Mouse (Mus musculus): ENCODE measurements around the gene Omp.
A peak's percentile ranks its signal among the peaks of the same experiment; 100 is the strongest.

Gene Omp

GRCm38 (mm10) chr7:98164999-98165528 is 19.8 kb upstream of the Omp start:
- no peak for DNase-seq

- no peak for DNase-seq
Measured at GRCm38 (mm10) chr7:98164382-98164998, 19.2 kb upstream of the Omp start.

GRCm38 (mm10) chr7:98163700-98164099 is 18.4 kb upstream of the Omp start:
- no peak for DNase-seq

- no peak for DNase-seq
Measured at GRCm38 (mm10) chr7:98162239-98162638, 16.9 kb upstream of the Omp start.

GRCm38 (mm10) chr7:98160041-98160740 is 14.9 kb upstream of the Omp start:
- DNase-seq, result no peak

GRCm38 (mm10) chr7:98158481-98158880 is 13.2 kb upstream of the Omp start:
- peak; percentile 75 to 88 for DNase-seq

GRCm38 (mm10) chr7:98157636-98158332 is 12.5 kb upstream of the Omp start:
- DNase-seq, result no peak

GRCm38 (mm10) chr7:98156280-98156665 is 11.0 kb upstream of the Omp start:
- DNase-seq, result no peak

GRCm38 (mm10) chr7:98155546-98156279 is 10.4 kb upstream of the Omp start:
- peak; percentile 55 to 74 for DNase-seq

GRCm38 (mm10) chr7:98153892-98154291 is 8.6 kb upstream of the Omp start:
- no peak for DNase-seq

- DNase-seq, result no peak
Measured at GRCm38 (mm10) chr7:98153345-98153744, 8.0 kb upstream of the Omp start.

GRCm38 (mm10) chr7:98152400-98152799 is 7.1 kb upstream of the Omp start:
- no peak for DNase-seq

- DNase-seq, result no peak
Measured at GRCm38 (mm10) chr7:98150525-98150924, 5.2 kb upstream of the Omp start.

GRCm38 (mm10) chr7:98149802-98150201 is 4.5 kb upstream of the Omp start:
- DNase-seq, result no peak

GRCm38 (mm10) chr7:98148721-98149407 is 3.6 kb upstream of the Omp start:
- no peak for DNase-seq

- peak; percentile 77 to 82 for DNase-seq
Measured at GRCm38 (mm10) chr7:98147766-98148165, 2.5 kb upstream of the Omp start.

GRCm38 (mm10) chr7:98146447-98146845 is 1.1 kb upstream of the Omp start:
- DNase-seq, result no peak

GRCm38 (mm10) chr7:98145842-98146446 is 642 bp upstream of the Omp start:
- no peak for DNase-seq

GRCm38 (mm10) chr7:98142648-98143047 is 2.7 kb downstream of the Omp start:
- DNase-seq, result no peak

- no peak for DNase-seq
Measured at GRCm38 (mm10) chr7:98142247-98142646, 3.1 kb downstream of the Omp start.

GRCm38 (mm10) chr7:98141206-98141605 is 4.1 kb downstream of the Omp start:
- DNase-seq, result peak; percentile 78 to 87

- DNase-seq, result no peak
Measured at GRCm38 (mm10) chr7:98140597-98140996, 4.7 kb downstream of the Omp start.
